Mouse (Mus musculus): ENCODE measurements around the gene Nlrp6.
"Not testable (repeated sequence)": the region's sequence is repeated elsewhere in the genome, so short reads cannot be mapped to it uniquely, and the experiment has no call there.

Nlrp6 gene

DNA sequence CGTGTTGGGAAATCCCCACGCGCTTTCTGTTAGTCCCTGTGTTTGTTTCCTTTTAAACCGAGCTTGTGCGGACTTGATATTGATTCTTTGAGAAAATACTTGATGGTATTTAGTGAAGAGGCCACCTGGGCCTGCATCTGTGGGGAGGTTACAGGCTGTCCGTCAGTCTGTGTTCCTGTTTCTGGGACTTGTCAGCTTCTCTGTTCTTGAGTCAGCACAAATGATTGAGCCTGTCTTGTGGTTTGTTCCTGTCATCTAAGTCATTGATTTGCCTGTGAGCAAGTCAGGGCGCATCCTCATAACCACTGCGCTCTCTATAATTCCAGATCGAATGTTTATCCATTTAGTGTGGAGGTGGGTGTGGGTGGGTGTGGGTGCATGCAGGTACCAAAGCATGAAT, 56.0 kb downstream of the Nlrp6 start:
- DNase-seq, result not testable (repeated sequence)
